Mouse (Mus musculus) neutrophil, adult 5-6 weeks (primary cell): ENCODE data around the gene Crybb2. TPM values are rescaled to one million over a fixed set of nuclear protein-coding genes. Genes with fewer than 3 reads are reported as not detected.

ENCODE experiments used
- total RNA-seq: library from RNA; stranded (forward); fragments of 200-1000 nt; gene quantifications from 2 replicates; pipeline ENCODE4 v1.2.3, GENCODE M21; 2017

The Crybb2 gene
- total RNA-seq, 1 experiment from 2014 or later, result not detected

Other genes starting within 250 kb of the Crybb2 start
- gene Myo18b, start 173.8 kb downstream of the Crybb2 start, total RNA-seq, result 0.23 TPM in 1 of 2 replicates, not detected in the other
- 8.6 and 10.7 TPM in 2 replicates for gene Grk3, start 54.3 kb downstream of the Crybb2 start, total RNA-seq
- gene Crybb3, start 11.5 kb upstream of the Crybb2 start, total RNA-seq, result not detected in 2 replicates
- gene 2900026A02Rik, start 151.1 kb upstream of the Crybb2 start, total RNA-seq, result 0.23 and 0.49 TPM in 2 replicates
- not detected in 2 replicates for gene Tmem211, start 156.8 kb upstream of the Crybb2 start, total RNA-seq
- not detected in 2 replicates for gene Sgsm1, start 240.7 kb upstream of the Crybb2 start, total RNA-seq